Mouse (Mus musculus) kidney, adult 2 months (tissue): Measurements from ENCODE around the gene Psmc4. TPM values are rescaled to one million over a fixed set of nuclear protein-coding genes. Genes with fewer than 3 reads are reported as not detected.
A peak's percentile ranks its signal among the peaks of the same experiment; 100 is the strongest.

Experiments used
- DNase-seq: peaks from one replicate; pipeline ENCODE4 v3.0.0; 2021
- H3K27ac ChIP-seq: fragments of 200-500 bp; 2 replicates; pipeline ENCODE4 v1.5.1; 2012; ENCODE audit warnings: low read depth, low read length, control low read depth, inconsistent platforms; ENCODE audit not compliant: insufficient read depth
- H3K27me3 ChIP-seq: fragments of 200-500 bp; replicated peaks from 2 replicates; pipeline ENCODE4 v1.6.1; 2012; ENCODE audit warnings: mild to moderate bottlenecking, moderate library complexity, low read length, inconsistent platforms; ENCODE audit not compliant: control insufficient read depth, insufficient read depth
- H3K36me3 ChIP-seq: fragments of 200-500 bp; 2 replicates; pipeline ENCODE4 v1.6.1; 2012; ENCODE audit warnings: mild to moderate bottlenecking, moderate library complexity, low read length, inconsistent platforms; ENCODE audit not compliant: control insufficient read depth, insufficient read depth
- H3K4me1 ChIP-seq: fragments of 200-500 bp; 2 replicates; pipeline ENCODE4 v1.6.1; 2011; ENCODE audit warnings: low read length; ENCODE audit not compliant: control insufficient read depth, insufficient read depth
- H3K4me3 ChIP-seq: fragments of 200-500 bp; 2 replicates; pipeline ENCODE4 v1.5.1; 2011; ENCODE audit warnings: mild to moderate bottlenecking, low read depth, low read length, control low read depth; ENCODE audit not compliant: insufficient read depth
- CTCF ChIP-seq: fragments of 200-500 bp; conservative IDR thresholded peaks from 2 replicates; pipeline ENCODE4 v1.5.1; 2011; ENCODE audit warnings: low read depth, mild to moderate bottlenecking, control low read depth, low read length, moderate library complexity, mixed read lengths; ENCODE audit not compliant: insufficient read depth, insufficient read length
- POLR2A ChIP-seq: fragments of 200-500 bp; IDR thresholded peaks from one replicate; pipeline ENCODE4 v1.6.1; 2011; ENCODE audit warnings: low read depth, low read length, control low read depth
- WGBS: fragments of 180-500 bp; shearing (Covaris S2); methylation state at CpG from one replicate; pipeline ENCODE4 v1.1.7; 2018; 5-methylcytosine and 5-hydroxymethylcytosine counted together
- polyA plus RNA-seq: library from polyadenylated mRNA; depleted of rRNA; stranded (reverse); fragments of >200 nt; gene quantifications from 2 replicates; pipeline ENCODE4 v1.2.3, GENCODE M21; 2012

Psmc4 gene
- polyA plus RNA-seq, 1 experiment, result 115 TPM

GRCm38 (mm10) chr7:28068661-28069060, 18.8 kb upstream of the Psmc4 start:
- TF ChIP-seq CTCF (no peak), POLR2A (no peak)
- no peak for DNase-seq
- Histone ChIP-seq H3K4me3 (no peak overlapping the region), H3K27ac (no peak overlapping the region), H3K36me3 (no peaks in the 10 kb centered on the region), H3K27me3 (no peaks in the 10 kb centered on the region), H3K4me1 (no peaks in the 10 kb centered on the region)
- 69% methylated on average over 3 of the region's 3 CpGs for WGBS

GRCm38 (mm10) chr7:28059972-28060371, 10.1 kb upstream of the Psmc4 start:
- DNase-seq, result no peak
- H3K4me3 ChIP-seq, result no peak overlapping the region
- H3K27ac ChIP-seq, result no peak overlapping the region
- no peaks in the 10 kb centered on the region for H3K4me1 ChIP-seq
- H3K27me3 ChIP-seq, result no peaks in the 10 kb centered on the region
- TF ChIP-seq POLR2A (no peak), CTCF (no peak; the same call in 1 of the 2 replicates)
- no peaks in the 10 kb centered on the region for H3K36me3 ChIP-seq
- WGBS, result 95% methylated on average over 1 of the region's 1 CpGs

GRCm38 (mm10) chr7:28053046-28053930, 3.4 kb upstream of the Psmc4 start:
- DNase-seq, result peak; percentile 54
- WGBS, result 61% methylated on average over 6 of the region's 6 CpGs

GRCm38 (mm10) chr7:28050584-28050983, 683 bp upstream of the Psmc4 start:
- no peak overlapping the region for H3K27ac ChIP-seq
- TF ChIP-seq CTCF, result no peak
- peaks cover 2% of the 10 kb centered on the region; the same call in 1 of the 2 replicates for H3K4me1 ChIP-seq
- no peaks in the 10 kb centered on the region for H3K36me3 ChIP-seq
- DNase-seq, result no peak
- no peak overlapping the region for H3K4me3 ChIP-seq
- 60% methylated on average over 17 of the region's 17 CpGs for WGBS
- H3K27me3 ChIP-seq, result no peaks in the 10 kb centered on the region

More at GRCm38 (mm10) chr7:28053046-28053930, 3.4 kb upstream of the Psmc4 start:
- peaks cover 2% of the 10 kb centered on the region; the same call in 1 of the 2 replicates for H3K4me1 ChIP-seq
- H3K27ac ChIP-seq, result no peak overlapping the region
- TF ChIP-seq CTCF (no peak), POLR2A (no peak)
- no peaks in the 10 kb centered on the region for H3K27me3 ChIP-seq
- no peaks in the 10 kb centered on the region for H3K36me3 ChIP-seq
- no peak overlapping the region for H3K4me3 ChIP-seq

GRCm38 (mm10) chr7:28044524-28044923, 5.4 kb downstream of the Psmc4 start:
- Histone ChIP-seq H3K27ac (no peak overlapping the region), H3K27me3 (no peaks in the 10 kb centered on the region), H3K36me3 (peaks cover 2% of the 10 kb centered on the region; the same call in 1 of the 2 replicates), H3K4me3 (no peak overlapping the region), H3K4me1 (no peaks in the 10 kb centered on the region; the same call in 1 of the 2 replicates)
- DNase-seq, result no peak
- TF ChIP-seq CTCF (no peak), POLR2A (no peak)
- WGBS, result 70% methylated on average over 4 of the region's 4 CpGs

- Histone ChIP-seq H3K36me3 (no peaks in the 10 kb centered on the region), H3K27me3 (no peaks in the 10 kb centered on the region), H3K4me3 (peak overlapping the region; percentile 78), H3K27ac (no peak overlapping the region), H3K4me1 (no peaks in the 10 kb centered on the region)
- 22% methylated on average over 7 of the region's 7 CpGs for WGBS
- TF ChIP-seq POLR2A (no peak), CTCF (no peak)
- no peak for DNase-seq
These were observed 35.5 kb downstream of the Psmc4 start for GRCm38 (mm10) chr7:28014445-28014810.

- Histone ChIP-seq H3K36me3 (no peaks in the 10 kb centered on the region), H3K27me3 (no peaks in the 10 kb centered on the region), H3K27ac (no peak within 1 kb of the TSS), H3K4me3 (peak within 1 kb of the TSS; percentile 78), H3K4me1 (no peaks in the 10 kb centered on the region)
- TF ChIP-seq CTCF (no peak), POLR2A (no peak)
- 3% methylated on average over 47 of the region's 47 CpGs for WGBS
- DNase-seq, result peak; percentile 79
These were observed 36.1 kb downstream of the Psmc4 start, which contains the start of gene Zfp850 for GRCm38 (mm10) chr7:28013549-28014444. Gene Zfp850 (minus strand): TSS chr7:28014115.
